Mouse (Mus musculus) ES-E14 (cell line): ENCODE data around the gene Fam193b. TPM values are rescaled to one million over a fixed set of nuclear protein-coding genes. Genes with fewer than 3 reads are reported as not detected.
A peak's percentile ranks its signal among the peaks of the same experiment; 100 is the strongest.

Experiments used
- DNase-seq: peaks from one replicate; pipeline ENCODE4 v3.0.0-alpha.2; 2013; ENCODE audit warnings: low read depth, low spot score
- H3K27ac ChIP-seq: 2 replicates; pipeline ENCODE4 v1.5.1; 2012; ENCODE audit warnings: low read depth, mild to moderate bottlenecking, low read length, moderate library complexity, mixed read lengths; ENCODE audit not compliant: poor library complexity, insufficient read depth, severe bottlenecking
- H3K36me3 ChIP-seq: 2 replicates; pipeline ENCODE4 v1.6.1; 2012; ENCODE audit warnings: mild to moderate bottlenecking, low read length, moderate library complexity, mixed read lengths; ENCODE audit not compliant: control insufficient read depth, poor library complexity, insufficient read depth, severe bottlenecking
- H3K4me1 ChIP-seq, 2 experiments: fragments of 150-350 bp in 1 of 2; sonication (generic) in 1 of 2; 2 replicates each; pipeline ENCODE4 v1.6.1; 2012; ENCODE audit warnings: low read length in 2 of 2, mild to moderate bottlenecking in 1 of 2, mixed read lengths in 1 of 2; ENCODE audit not compliant: control insufficient read depth in 2 of 2, insufficient read depth in 2 of 2, poor library complexity in 1 of 2
- H3K4me3 ChIP-seq, 2 experiments: fragments of 150-350 bp in 1 of 2; sonication (generic) in 1 of 2; 2 replicates each; pipeline ENCODE4 v1.5.1; 2012; ENCODE audit warnings: low read length in 2 of 2, low read depth in 1 of 2, mild to moderate bottlenecking in 1 of 2, mixed read lengths in 1 of 2; ENCODE audit not compliant: insufficient read depth in 1 of 2, poor library complexity in 1 of 2, severe bottlenecking in 1 of 2
- H3K9ac ChIP-seq: 2 replicates; pipeline ENCODE4 v1.6.1; 2012; ENCODE audit warnings: low read depth, mild to moderate bottlenecking, low read length, mixed read lengths; ENCODE audit not compliant: poor library complexity, insufficient read depth, severe bottlenecking
- H3K9me3 ChIP-seq: fragments of 150-350 bp; sonication (generic); 2 replicates; pipeline ENCODE4 v1.6.1; 2012; ENCODE audit warnings: low read depth, mild to moderate bottlenecking, low read length; ENCODE audit not compliant: control insufficient read depth, insufficient read depth
- CHD2 ChIP-seq: IDR thresholded peaks from 2 replicates; pipeline ENCODE4 v1.6.1; 2014; ENCODE audit warnings: mild to moderate bottlenecking, low read depth, low read length, inconsistent platforms
- HCFC1 ChIP-seq: IDR thresholded peaks from 2 replicates; pipeline ENCODE4 v1.6.1; 2012; ENCODE audit warnings: low read length, inconsistent platforms, borderline replicate concordance; ENCODE audit not compliant: insufficient read depth
- MAFK ChIP-seq: IDR thresholded peaks from 2 replicates; pipeline ENCODE4 v1.6.1; 2014; ENCODE audit warnings: mild to moderate bottlenecking, low read depth, low read length, inconsistent platforms; ENCODE audit not compliant: insufficient read depth
- ZC3H11A ChIP-seq: IDR thresholded peaks from 2 replicates; pipeline ENCODE4 v1.6.1; 2012; ENCODE audit warnings: low read depth, mild to moderate bottlenecking, inconsistent platforms, low read length, borderline replicate concordance
- ZNF384 ChIP-seq: IDR thresholded peaks from 2 replicates; pipeline ENCODE4 v1.6.1; 2012; ENCODE audit warnings: low read depth, low read length, inconsistent platforms
- in situ Hi-C, 2 experiments: fragments of 600-800 bp; cut with MboI; formaldehyde crosslinking; loops; one replicate each; pipeline ENCODE4 v1.15.1; 2025; ENCODE audit warnings: low sequenced_read_pairs in 2 of 2, inconsistent platforms in 1 of 2; ENCODE audit not compliant: unreplicated experiment in 2 of 2
- total RNA-seq: library from RNA; depleted of rRNA; stranded (reverse); fragments of 300-350 nt; gene quantifications from 2 replicates; pipeline ENCODE4 v1.2.3, GENCODE M21; 2012

The Fam193b gene
- total RNA-seq, 1 experiment, result 50.8 TPM

DNA sequence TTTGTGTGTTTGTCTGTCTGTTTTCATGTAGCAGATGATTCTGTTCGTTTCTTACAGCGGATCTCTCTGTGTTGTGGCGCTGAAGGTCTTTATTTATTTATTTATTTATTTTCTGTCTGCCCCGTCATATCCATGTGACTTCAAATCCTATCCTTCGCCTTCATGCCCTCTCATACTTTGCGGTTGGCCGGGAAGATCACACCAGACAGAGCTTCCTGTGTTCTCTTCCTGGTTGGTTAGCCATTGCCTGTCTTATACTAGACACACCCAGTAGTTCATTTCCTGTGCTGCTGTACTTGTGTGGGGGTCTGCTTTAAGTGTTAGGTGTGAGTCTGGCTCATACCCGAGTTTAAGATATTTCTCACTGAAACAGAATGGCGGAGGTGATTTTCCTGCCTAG is 29.7 kb upstream of the Fam193b start:
- H3K9me3 ChIP-seq, result no peaks in the 10 kb centered on the region
- H3K9ac ChIP-seq, result 0 out of 2 replicates have a peak overlapping the region, but pooled peaks have one; percentile 80
- in situ Hi-C loops, result no loop called here
- H3K27ac ChIP-seq, result no peak overlapping the region
- H3K36me3 ChIP-seq, result peaks cover 19% of the 10 kb centered on the region
- TF ChIP-seq ZNF384 (no peak), HCFC1 (no peak), CHD2 (no peak), MAFK (no peak)
- H3K4me1 ChIP-seq, result peaks cover 0 to 3% of the 10 kb centered on the region in 2 experiments; a peak in 1 of 4 replicates
- no peak for DNase-seq
- H3K4me3 ChIP-seq, result peak overlapping the region; percentile 70 to 83

DNA sequence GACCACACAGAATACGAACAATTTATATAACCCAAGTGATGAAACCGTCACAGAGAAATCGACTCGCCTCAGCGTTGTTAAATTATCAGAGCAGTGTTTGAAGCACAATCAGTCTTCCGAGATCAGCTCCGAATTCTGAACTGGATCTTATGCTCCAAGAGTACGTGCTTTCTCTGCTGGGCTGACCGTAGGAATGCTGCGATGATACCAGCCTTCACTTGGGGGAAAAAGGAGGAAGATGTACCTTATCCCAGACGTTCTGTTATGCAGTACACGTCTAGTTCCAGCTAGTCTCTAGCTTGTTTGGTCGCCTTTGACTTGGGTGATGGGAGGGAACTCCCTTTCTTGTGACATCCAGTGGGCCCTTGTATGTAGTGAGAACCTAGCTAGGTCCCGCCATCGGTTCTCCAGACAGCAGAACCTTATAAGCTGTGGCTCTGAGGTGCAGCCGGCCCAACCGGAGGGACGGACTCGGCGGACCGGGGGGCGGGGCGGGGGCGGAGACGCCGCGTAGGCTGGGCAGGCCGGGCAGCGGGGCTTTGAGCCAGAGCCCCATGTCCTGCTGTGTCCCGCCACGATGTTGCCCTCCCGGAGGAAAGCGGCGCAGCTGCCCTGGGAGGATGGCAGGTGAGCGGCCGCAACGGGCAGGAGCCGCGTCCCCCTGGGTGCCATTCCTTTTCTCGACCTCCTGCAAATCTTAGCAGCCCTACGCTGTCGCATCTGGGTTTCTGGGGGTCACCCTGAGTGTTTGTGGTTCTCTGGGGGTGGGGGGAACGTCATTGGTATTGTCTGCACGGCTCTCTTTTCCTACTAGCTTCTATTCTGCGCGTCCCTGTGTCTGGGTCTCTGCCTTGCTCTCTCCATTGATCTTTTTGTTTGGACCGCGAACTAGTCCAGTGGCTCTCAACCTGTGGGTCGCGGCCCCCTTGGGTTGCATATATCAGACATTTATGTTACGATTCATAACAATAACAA is 28.9 kb upstream of the Fam193b start, which contains the start of gene B4galt7:
TSS of gene B4galt7 (plus strand) at position 331 of the 975 bp plus-strand sequence.
- Histone ChIP-seq H3K27ac (no peak within 1 kb of the TSS), H3K9ac (peak within 1 kb of the TSS; percentile 80), H3K4me1 (peaks cover 0 to 5% of the 10 kb centered on the region in 2 experiments; a peak in 1 of 4 replicates), H3K9me3 (no peaks in the 10 kb centered on the region), H3K36me3 (peaks cover 24% of the 10 kb centered on the region), H3K4me3 (peak within 1 kb of the TSS; percentile 70 to 83)
- peak; percentile 40 for DNase-seq
- no peak for TF ChIP-seq ZNF384
- 0 out of 2 replicates have a peak, but pooled peaks have one; percentile 60 for TF ChIP-seq CHD2
- TF ChIP-seq HCFC1, result peak; percentile 85
- in situ Hi-C loops, result no loop called here

DNA sequence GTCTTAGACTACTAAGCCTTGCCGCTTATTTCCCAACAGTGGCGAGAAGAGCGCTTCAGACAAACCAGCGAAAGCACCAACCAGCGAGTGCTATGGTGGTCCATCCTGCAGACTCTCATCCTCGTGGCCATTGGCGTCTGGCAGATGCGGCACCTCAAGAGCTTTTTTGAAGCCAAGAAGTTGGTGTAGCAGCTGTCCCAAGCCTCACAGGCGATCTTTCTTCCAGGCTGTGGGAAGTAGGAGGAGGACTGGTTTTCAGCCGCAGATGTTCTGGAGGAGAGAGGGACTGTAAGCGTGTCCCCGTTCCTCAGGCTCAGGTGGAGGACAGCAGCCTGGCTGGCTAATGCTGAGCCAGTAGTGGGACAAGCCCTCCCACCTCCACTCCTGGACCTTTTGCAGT is 25.9 kb upstream of the Fam193b start:
- no peak for DNase-seq
- Histone ChIP-seq H3K9ac (no peak overlapping the region), H3K27ac (no peak overlapping the region), H3K4me3 (no peak overlapping the region), H3K36me3 (peaks cover 26% of the 10 kb centered on the region), H3K9me3 (no peaks in the 10 kb centered on the region), H3K4me1 (peaks cover 0 to 9% of the 10 kb centered on the region in 2 experiments; a peak in 2 of 4 replicates)
- TF ChIP-seq HCFC1 (no peak), ZC3H11A (no peak), CHD2 (no peak), MAFK (no peak), ZNF384 (no peak)
- in situ Hi-C loops, result no loop called here

DNA sequence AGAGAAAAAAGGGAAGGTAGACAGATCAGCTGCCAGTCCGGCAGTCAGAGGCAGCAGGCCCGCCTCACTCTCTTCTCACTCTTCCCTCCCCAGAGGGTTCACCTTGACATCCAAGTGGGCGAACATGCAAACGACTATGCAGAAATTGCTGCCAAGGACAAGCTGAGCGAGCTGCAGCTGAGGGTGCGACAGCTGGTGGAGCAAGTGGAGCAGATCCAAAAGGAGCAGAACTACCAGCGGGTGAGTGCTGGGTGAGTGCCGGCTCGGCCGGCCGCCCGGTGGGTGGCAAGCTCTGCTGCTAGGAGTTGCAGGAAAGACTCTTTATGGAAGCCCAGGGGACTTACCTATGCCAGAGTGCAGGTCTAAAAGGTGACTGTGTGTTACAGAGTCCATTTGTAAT is 24.5 kb upstream of the Fam193b start:
- H3K27ac ChIP-seq, result no peak overlapping the region
- no peak for DNase-seq
- H3K36me3 ChIP-seq, result peaks cover 26% of the 10 kb centered on the region
- H3K9me3 ChIP-seq, result no peaks in the 10 kb centered on the region
- no peak overlapping the region for H3K4me3 ChIP-seq
- peaks cover 0 to 9% of the 10 kb centered on the region in 2 experiments; a peak in 2 of 4 replicates for H3K4me1 ChIP-seq
- TF ChIP-seq CHD2, result no peak
- no peak for TF ChIP-seq ZNF384
- no peak for TF ChIP-seq MAFK
- no peak for TF ChIP-seq HCFC1
- TF ChIP-seq ZC3H11A, result no peak
- H3K9ac ChIP-seq, result no peak overlapping the region
- in situ Hi-C loops, result no loop called here
